Mouse (Mus musculus) cerebellum, postnatal 10 days (tissue): ENCODE data around the gene Tmem158.

ENCODE experiments used
- DNase-seq, 2 experiments: peaks; one replicate each; pipeline ENCODE4 v3.0.0; 2021; ENCODE audit warnings: mixed read lengths in 2 of 2

Tmem158 gene

GRCm38 (mm10) chr9:123260611-123261021 is at the start of gene Tmem158:
TSS of gene Tmem158 (minus strand) at chr9:123260764.
- DNase-seq = peak; percentile 87 to 94

- no peak for DNase-seq
Measured at GRCm38 (mm10) chr9:123309685-123310365, 49.3 kb upstream of the Tmem158 start.

GRCm38 (mm10) chr9:123309073-123309472 is 48.5 kb upstream of the Tmem158 start:
- no peak for DNase-seq

- no peak for DNase-seq
Measured at GRCm38 (mm10) chr9:123304917-123305316, 44.4 kb upstream of the Tmem158 start.

- DNase-seq = no peak
Measured at GRCm38 (mm10) chr9:123303952-123304351, 43.4 kb upstream of the Tmem158 start.

- no peak for DNase-seq
Measured at GRCm38 (mm10) chr9:123302759-123303313, 42.3 kb upstream of the Tmem158 start.

- DNase-seq = peak; percentile 57 to 75
Measured at GRCm38 (mm10) chr9:123297862-123298261, 37.3 kb upstream of the Tmem158 start.

- DNase-seq = peak; percentile 94 to 96
Measured at GRCm38 (mm10) chr9:123296229-123296628, 35.7 kb upstream of the Tmem158 start.

GRCm38 (mm10) chr9:123294581-123294980 is 34.0 kb upstream of the Tmem158 start:
- DNase-seq = no peak

GRCm38 (mm10) chr9:123288378-123288777 is 27.8 kb upstream of the Tmem158 start:
- DNase-seq = no peak

GRCm38 (mm10) chr9:123285623-123286022 is 25.1 kb upstream of the Tmem158 start:
- peak; percentile 42 to 63 for DNase-seq

- DNase-seq = no peak
Measured at GRCm38 (mm10) chr9:123280775-123281174, 20.2 kb upstream of the Tmem158 start.

- no peak for DNase-seq
Measured at GRCm38 (mm10) chr9:123278003-123278402, 17.4 kb upstream of the Tmem158 start.

GRCm38 (mm10) chr9:123275373-123275772 is 14.8 kb upstream of the Tmem158 start:
- DNase-seq = no peak

- DNase-seq = no peak
Measured at GRCm38 (mm10) chr9:123274674-123275073, 14.1 kb upstream of the Tmem158 start.

GRCm38 (mm10) chr9:123273876-123274275 is 13.3 kb upstream of the Tmem158 start:
- no peak for DNase-seq

- DNase-seq = no peak
Measured at GRCm38 (mm10) chr9:123271552-123271951, 11.0 kb upstream of the Tmem158 start.

GRCm38 (mm10) chr9:123269906-123270558 is 9.5 kb upstream of the Tmem158 start:
- DNase-seq = no peak

GRCm38 (mm10) chr9:123259896-123260610 is 511 bp downstream of the Tmem158 start:
- DNase-seq = peak; percentile 64 to 69

GRCm38 (mm10) chr9:123259461-123259895 is 1.1 kb downstream of the Tmem158 start:
- DNase-seq = peak; percentile 95

- DNase-seq = peak; percentile 69 to 71
Measured at GRCm38 (mm10) chr9:123258796-123259195, 1.8 kb downstream of the Tmem158 start.

GRCm38 (mm10) chr9:123255736-123256135 is 4.8 kb downstream of the Tmem158 start:
- DNase-seq = no peak

- no peak for DNase-seq
Measured at GRCm38 (mm10) chr9:123247992-123248391, 12.6 kb downstream of the Tmem158 start.
